Mouse (Mus musculus): ENCODE data around the gene C1galt1c1. TPM values are rescaled to one million over a fixed set of nuclear protein-coding genes. Genes with fewer than 3 reads are reported as not detected.

The C1galt1c1 gene
- 29.6 and 30.2 TPM in 2 replicates for polyA plus RNA-seq (2014; fragmentation: Nextera tagmentation; extraction: Ambion mirVana)

DNA sequence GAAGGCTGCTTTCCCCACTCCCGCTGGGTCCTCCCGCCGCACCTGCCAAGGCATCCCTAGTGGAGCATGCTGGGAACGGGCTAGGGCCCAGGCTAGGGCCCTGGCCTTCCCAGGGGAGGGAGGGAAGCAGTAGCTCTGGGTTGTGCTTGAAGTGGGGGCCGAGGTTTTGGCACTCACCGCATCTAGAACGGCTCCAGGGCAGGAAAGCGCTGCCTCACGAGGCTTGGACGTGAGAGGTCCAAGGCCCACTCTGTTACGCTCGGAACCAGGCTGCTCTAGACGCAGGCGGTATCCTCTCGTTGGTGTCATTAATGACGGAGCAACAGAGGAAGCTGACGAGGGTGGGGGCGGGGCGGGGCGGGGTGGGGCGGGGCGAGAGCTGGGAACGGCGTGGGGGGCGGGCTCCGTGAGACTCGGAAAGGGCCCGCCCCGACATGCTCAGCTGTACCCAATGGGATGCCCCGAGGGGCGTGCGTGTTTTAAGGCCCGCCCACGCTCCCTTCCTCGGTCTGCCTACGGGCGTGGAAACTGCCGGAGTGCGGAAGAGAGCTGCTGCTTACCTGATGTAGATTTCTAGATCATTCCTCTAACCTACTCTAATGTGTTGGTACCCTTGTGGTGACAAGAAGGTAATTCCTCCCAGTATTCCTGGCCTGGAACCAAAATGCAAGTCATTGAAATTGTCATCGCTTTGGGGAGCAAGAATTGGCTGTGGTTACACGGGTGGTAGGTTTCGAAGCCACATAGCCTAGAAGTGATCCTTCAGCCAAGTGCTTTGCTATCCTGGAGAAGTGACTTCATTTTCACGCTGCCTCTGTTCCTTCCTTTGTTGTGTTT, at the start of gene C1galt1c1:
Gene C1galt1c1, minus strand, starts transcription at position 287 of the 837 bp plus-strand sequence.
- H3K27ac ChIP-seq (ENCODE audit: low read depth, low read length): peak within 1 kb of the TSS; percentile 88
- ATAC-seq (replicated peaks; ENCODE audit: insufficient number of reproducible peaks, low FRiP score, low TSS enrichment): peak; percentile 99
- H3K4me3 ChIP-seq (ENCODE audit: low read depth, low read length): peak within 1 kb of the TSS; percentile 55
- H3K36me3 ChIP-seq (ENCODE audit: control insufficient read depth, insufficient read depth, low read length): no peaks in the 10 kb centered on the region
- H3K4me1 ChIP-seq (ENCODE audit: control insufficient read depth, insufficient read depth, low read length): no peaks in the 10 kb centered on the region
- WGBS (ENCODE audit: insufficient replicate concordance): 20% methylated on average over 37 of the region's 43 CpGs
- H3K4me2 ChIP-seq: peak within 1 kb of the TSS; percentile 54
- H3K27me3 ChIP-seq (ENCODE audit: control insufficient read depth, insufficient read depth, low read length): no peaks in the 10 kb centered on the region
- no peaks in the 10 kb centered on the region for H3K9me3 ChIP-seq (replicated peaks; ENCODE audit: control insufficient read depth, low read length)
- peak within 1 kb of the TSS; percentile 77 for H3K9ac ChIP-seq (ENCODE audit: low read depth, low read length)

DNA sequence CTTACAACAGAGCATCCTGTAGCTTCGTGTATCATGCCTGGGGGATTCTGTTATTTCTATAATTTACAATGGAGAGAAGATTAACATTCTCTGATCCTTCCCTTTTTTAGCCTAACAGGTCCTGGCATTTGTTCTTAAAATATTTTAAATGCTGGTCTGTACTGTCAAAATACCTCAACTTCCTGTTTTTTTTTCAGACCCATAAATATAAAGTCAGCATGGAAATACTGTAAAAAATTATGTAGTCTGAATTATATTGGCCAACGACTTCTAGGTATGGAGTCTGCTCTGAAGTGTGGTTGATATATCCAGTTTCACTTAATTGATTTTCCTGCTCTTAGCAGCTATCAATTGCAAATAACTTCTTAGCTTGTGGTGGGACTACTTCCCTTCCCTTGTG, 47.1 kb upstream of the C1galt1c1 start:
- Histone ChIP-seq H3K36me3 (ENCODE audit: control insufficient read depth, insufficient read depth, low read length) (no peaks in the 10 kb centered on the region), H3K9me3 (replicated peaks; ENCODE audit: control insufficient read depth, low read length) (no peaks in the 10 kb centered on the region), H3K27me3 (ENCODE audit: control insufficient read depth, insufficient read depth, low read length) (no peaks in the 10 kb centered on the region), H3K4me3 (ENCODE audit: low read depth, low read length) (no peak overlapping the region), H3K4me2 (no peak overlapping the region), H3K27ac (ENCODE audit: low read depth, low read length) (no peak overlapping the region), H3K4me1 (ENCODE audit: control insufficient read depth, insufficient read depth, low read length) (no peaks in the 10 kb centered on the region), H3K9ac (ENCODE audit: low read depth, low read length) (no peak overlapping the region)
- WGBS (ENCODE audit: insufficient replicate concordance): 52% methylated on average over 2 of the region's 2 CpGs
- ATAC-seq (replicated peaks; ENCODE audit: insufficient number of reproducible peaks, low FRiP score, low TSS enrichment): no peak

DNA sequence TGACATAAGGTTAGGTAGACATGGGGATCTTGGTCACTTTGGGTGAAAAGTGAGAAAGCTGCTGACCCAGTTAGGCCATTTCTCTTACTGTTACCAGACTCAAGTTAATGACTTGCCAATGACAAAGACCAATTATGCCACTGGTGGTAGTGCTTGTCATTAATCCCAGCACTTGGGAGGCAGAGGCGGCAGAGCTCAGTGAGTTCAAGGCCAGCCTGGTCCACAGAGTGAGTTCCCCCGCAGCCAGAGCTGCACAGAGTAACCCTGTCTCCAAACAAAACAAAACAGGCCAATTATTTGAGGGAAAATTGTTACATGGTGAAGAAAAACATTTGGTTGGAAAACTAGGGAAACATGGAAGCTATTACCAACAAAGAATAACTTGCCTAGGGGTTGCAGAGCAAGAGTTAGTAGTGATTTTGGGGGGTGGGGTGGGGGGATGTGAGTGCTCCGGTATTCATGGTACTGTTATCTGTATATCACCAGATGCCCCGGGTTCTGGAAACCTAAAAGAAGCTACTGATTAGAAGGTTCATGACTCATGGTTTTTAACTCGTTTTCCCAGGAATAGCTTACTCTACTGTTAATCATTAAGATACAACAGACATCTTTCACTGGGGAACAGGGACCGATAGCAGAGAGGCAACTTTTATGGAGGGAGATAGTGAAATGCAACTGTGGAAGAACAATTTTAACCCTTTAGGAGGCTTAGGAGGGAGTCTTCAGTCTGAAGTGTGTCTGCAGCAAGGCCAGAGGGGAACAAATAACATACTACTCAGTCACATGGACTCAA, 34.4 kb upstream of the C1galt1c1 start:
- Histone ChIP-seq H3K27me3 (ENCODE audit: control insufficient read depth, insufficient read depth, low read length) (no peaks in the 10 kb centered on the region), H3K9me3 (replicated peaks; ENCODE audit: control insufficient read depth, low read length) (no peaks in the 10 kb centered on the region), H3K36me3 (ENCODE audit: control insufficient read depth, insufficient read depth, low read length) (no peaks in the 10 kb centered on the region), H3K27ac (ENCODE audit: low read depth, low read length) (no peak overlapping the region), H3K9ac (ENCODE audit: low read depth, low read length) (no peak overlapping the region), H3K4me2 (no peak overlapping the region), H3K4me3 (ENCODE audit: low read depth, low read length) (no peak overlapping the region), H3K4me1 (ENCODE audit: control insufficient read depth, insufficient read depth, low read length) (no peaks in the 10 kb centered on the region)
- 47% methylated on average over 6 of the region's 6 CpGs for WGBS (ENCODE audit: insufficient replicate concordance)
- ATAC-seq (replicated peaks; ENCODE audit: insufficient number of reproducible peaks, low FRiP score, low TSS enrichment): no peak

DNA sequence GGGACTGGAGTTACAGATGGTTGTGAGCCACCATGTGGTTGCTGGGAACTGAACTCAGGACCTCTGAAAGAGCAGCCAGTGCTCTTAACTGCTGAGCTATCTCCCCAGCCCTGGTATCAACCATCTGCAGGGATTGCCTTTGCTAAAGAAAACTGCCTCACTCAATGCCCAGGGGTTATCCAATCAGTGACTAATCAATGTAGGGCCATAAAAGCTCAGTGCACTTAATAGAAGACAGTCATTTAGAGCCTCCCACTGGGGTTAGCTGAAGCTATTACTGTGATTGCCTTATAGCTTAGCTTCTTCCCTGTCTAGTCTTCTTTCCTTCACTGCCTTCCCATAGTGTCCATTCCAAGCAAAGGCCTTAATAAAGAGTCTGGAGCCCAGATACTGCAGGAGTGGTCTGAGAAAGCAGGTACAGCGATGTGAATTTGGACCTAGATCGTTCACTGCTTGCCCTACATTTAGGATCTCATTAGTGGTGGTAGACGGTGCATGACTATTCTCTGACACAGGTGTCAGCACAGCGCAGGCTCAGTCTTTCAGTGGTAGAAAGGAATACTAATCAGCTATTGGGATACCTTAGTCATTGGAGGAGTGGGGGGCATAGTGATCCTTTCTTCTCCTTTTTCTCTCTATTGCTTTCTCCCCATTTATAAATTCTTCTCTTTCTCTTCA, 21.5 kb upstream of the C1galt1c1 start:
- no peaks in the 10 kb centered on the region for H3K9me3 ChIP-seq (replicated peaks; ENCODE audit: control insufficient read depth, low read length)
- no peaks in the 10 kb centered on the region for H3K27me3 ChIP-seq (ENCODE audit: control insufficient read depth, insufficient read depth, low read length)
- no peak overlapping the region for H3K9ac ChIP-seq (ENCODE audit: low read depth, low read length)
- H3K36me3 ChIP-seq (ENCODE audit: control insufficient read depth, insufficient read depth, low read length): no peaks in the 10 kb centered on the region
- no peak overlapping the region for H3K27ac ChIP-seq (ENCODE audit: low read depth, low read length)
- no peak for ATAC-seq (replicated peaks; ENCODE audit: insufficient number of reproducible peaks, low FRiP score, low TSS enrichment)
- no peak overlapping the region for H3K4me3 ChIP-seq (ENCODE audit: low read depth, low read length)
- H3K4me1 ChIP-seq (ENCODE audit: control insufficient read depth, insufficient read depth, low read length): no peaks in the 10 kb centered on the region
- WGBS (ENCODE audit: insufficient replicate concordance): 64% methylated on average over 4 of the region's 4 CpGs
- no peak overlapping the region for H3K4me2 ChIP-seq

DNA sequence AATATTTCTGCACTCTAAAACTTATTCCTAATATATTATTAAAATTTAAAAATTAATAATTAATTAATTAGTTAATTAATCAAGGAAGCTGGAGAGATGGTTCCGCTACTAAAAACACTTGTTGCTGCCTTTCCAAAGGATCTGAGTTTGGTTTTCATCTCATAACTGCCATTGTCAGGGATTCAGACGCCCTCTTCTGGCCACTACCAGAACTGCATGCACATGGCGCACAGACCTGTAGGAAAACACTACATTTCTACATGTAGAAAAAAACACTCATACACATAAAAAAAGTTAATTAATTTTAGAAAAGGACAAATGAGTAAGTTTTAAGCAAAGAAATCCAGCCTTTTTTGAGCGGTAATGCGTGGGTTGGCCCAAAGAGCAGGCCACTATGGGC, 19.8 kb upstream of the C1galt1c1 start:
- Histone ChIP-seq H3K9ac (ENCODE audit: low read depth, low read length) (no peak overlapping the region), H3K9me3 (replicated peaks; ENCODE audit: control insufficient read depth, low read length) (no peaks in the 10 kb centered on the region), H3K4me3 (ENCODE audit: low read depth, low read length) (no peak overlapping the region), H3K4me2 (no peak overlapping the region), H3K36me3 (ENCODE audit: control insufficient read depth, insufficient read depth, low read length) (no peaks in the 10 kb centered on the region), H3K27me3 (ENCODE audit: control insufficient read depth, insufficient read depth, low read length) (no peaks in the 10 kb centered on the region), H3K4me1 (ENCODE audit: control insufficient read depth, insufficient read depth, low read length) (no peaks in the 10 kb centered on the region), H3K27ac (ENCODE audit: low read depth, low read length) (no peak overlapping the region)
- WGBS (ENCODE audit: insufficient replicate concordance): 76% methylated on average over 5 of the region's 5 CpGs
- ATAC-seq (replicated peaks; ENCODE audit: insufficient number of reproducible peaks, low FRiP score, low TSS enrichment): no peak

DNA sequence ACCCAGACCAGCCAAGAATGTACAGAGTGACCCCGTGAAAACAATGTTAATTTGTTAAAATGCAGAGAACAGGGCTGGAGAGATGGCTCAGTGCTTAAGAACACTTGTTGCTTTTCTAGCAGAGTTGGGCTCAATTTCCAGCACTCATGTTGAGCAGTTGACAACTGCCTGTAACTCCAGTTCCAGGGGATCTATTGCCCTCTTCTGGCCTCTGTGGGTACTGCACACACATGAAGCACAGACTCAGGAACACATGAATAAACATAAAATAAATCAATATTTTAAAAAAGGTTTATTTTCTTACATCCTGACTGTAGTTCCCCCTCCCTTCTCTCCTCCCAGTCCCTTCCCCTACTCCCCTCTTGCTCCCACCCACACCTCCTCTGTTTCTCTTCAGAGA, 18.3 kb upstream of the C1galt1c1 start:
- Histone ChIP-seq H3K4me1 (ENCODE audit: control insufficient read depth, insufficient read depth, low read length) (no peaks in the 10 kb centered on the region), H3K27ac (ENCODE audit: low read depth, low read length) (no peak overlapping the region), H3K9ac (ENCODE audit: low read depth, low read length) (no peak overlapping the region), H3K4me3 (ENCODE audit: low read depth, low read length) (no peak overlapping the region), H3K4me2 (no peak overlapping the region), H3K27me3 (ENCODE audit: control insufficient read depth, insufficient read depth, low read length) (no peaks in the 10 kb centered on the region), H3K9me3 (replicated peaks; ENCODE audit: control insufficient read depth, low read length) (no peaks in the 10 kb centered on the region), H3K36me3 (ENCODE audit: control insufficient read depth, insufficient read depth, low read length) (no peaks in the 10 kb centered on the region)
- no peak for ATAC-seq (replicated peaks; ENCODE audit: insufficient number of reproducible peaks, low FRiP score, low TSS enrichment)
- 64% methylated on average over 1 of the region's 1 CpGs for WGBS (ENCODE audit: insufficient replicate concordance)

DNA sequence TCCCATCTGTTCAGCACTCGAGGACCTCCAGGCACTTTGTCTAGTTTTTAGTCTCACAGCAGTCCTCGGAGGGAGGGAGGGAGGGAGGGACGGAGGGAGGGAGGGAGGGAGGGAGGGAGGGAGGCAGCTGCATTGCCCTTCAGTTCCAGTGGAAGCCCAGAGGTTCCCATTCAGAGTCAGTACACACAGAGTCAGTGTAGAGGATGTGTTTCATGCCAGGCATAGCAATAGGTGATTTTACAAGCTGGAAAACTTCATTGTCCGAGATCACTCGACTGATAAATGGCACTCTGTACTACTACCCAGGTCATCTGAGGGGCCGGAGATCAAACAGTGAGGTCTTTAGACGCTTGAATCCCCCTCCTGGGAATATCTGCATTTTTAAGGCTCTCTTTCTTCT, 16.3 kb upstream of the C1galt1c1 start:
- Histone ChIP-seq H3K36me3 (ENCODE audit: control insufficient read depth, insufficient read depth, low read length) (no peaks in the 10 kb centered on the region), H3K27me3 (ENCODE audit: control insufficient read depth, insufficient read depth, low read length) (no peaks in the 10 kb centered on the region), H3K4me3 (ENCODE audit: low read depth, low read length) (no peak overlapping the region), H3K27ac (ENCODE audit: low read depth, low read length) (no peak overlapping the region), H3K9me3 (replicated peaks; ENCODE audit: control insufficient read depth, low read length) (no peaks in the 10 kb centered on the region), H3K4me1 (ENCODE audit: control insufficient read depth, insufficient read depth, low read length) (no peaks in the 10 kb centered on the region), H3K9ac (ENCODE audit: low read depth, low read length) (no peak overlapping the region), H3K4me2 (no peak overlapping the region)
- ATAC-seq (replicated peaks; ENCODE audit: insufficient number of reproducible peaks, low FRiP score, low TSS enrichment): no peak
- 56% methylated on average over 5 of the region's 7 CpGs for whole genome bisulfite sequencing (ENCODE audit: insufficient replicate concordance)

DNA sequence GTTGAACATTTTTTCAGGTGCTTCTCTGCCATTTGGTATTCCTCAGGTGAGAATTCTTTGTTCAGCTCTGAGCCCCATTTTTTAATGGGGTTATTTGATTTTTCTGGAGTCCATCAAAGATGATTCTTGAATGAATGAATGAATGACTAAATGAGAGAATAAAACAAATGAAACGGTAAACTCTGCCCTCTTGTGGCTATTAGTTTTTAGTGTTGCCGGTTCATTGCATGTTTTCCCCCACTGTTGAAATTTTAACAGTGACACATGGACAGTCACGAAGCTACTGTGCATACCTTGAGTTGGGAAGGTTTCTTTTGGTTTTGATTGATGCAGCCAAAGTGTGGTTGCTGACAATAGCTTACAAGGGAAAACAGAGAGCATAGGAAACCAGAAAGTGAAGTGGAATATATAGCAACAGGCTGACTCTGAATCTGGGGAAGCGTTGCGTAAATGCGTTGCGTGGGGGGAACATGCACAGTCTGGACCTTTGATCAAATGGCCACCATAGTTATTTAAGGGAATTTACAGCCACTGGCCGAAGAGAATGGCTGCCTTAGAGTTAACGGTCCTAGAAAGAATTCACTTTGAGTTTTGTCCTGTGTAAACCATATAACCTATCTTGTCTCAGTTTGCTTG, 15.6 kb upstream of the C1galt1c1 start:
- no peaks in the 10 kb centered on the region for H3K36me3 ChIP-seq (ENCODE audit: control insufficient read depth, insufficient read depth, low read length)
- WGBS (ENCODE audit: insufficient replicate concordance): 63% methylated on average over 9 of the region's 9 CpGs
- H3K9ac ChIP-seq (ENCODE audit: low read depth, low read length): no peak overlapping the region
- no peak overlapping the region for H3K27ac ChIP-seq (ENCODE audit: low read depth, low read length)
- no peak overlapping the region for H3K4me2 ChIP-seq
- no peaks in the 10 kb centered on the region for H3K9me3 ChIP-seq (replicated peaks; ENCODE audit: control insufficient read depth, low read length)
- H3K4me1 ChIP-seq (ENCODE audit: control insufficient read depth, insufficient read depth, low read length): no peaks in the 10 kb centered on the region
- no peak overlapping the region for H3K4me3 ChIP-seq (ENCODE audit: low read depth, low read length)
- no peaks in the 10 kb centered on the region for H3K27me3 ChIP-seq (ENCODE audit: control insufficient read depth, insufficient read depth, low read length)
- no peak for ATAC-seq (replicated peaks; ENCODE audit: insufficient number of reproducible peaks, low FRiP score, low TSS enrichment)
